Mouse (Mus musculus): ENCODE measurements around the gene Sctr.

GRCm38 (mm10) chr1:119957716-119958222 lies 48.9 kb upstream of the Sctr start:
- TF ChIP-seq CTCF (IDR thresholded peaks at IDR 0.05; ENCODE audit: low read depth), result no peak
- no peak for TF ChIP-seq EP300 (IDR thresholded peaks at IDR 0.05; ENCODE audit: low read depth)
